Mouse (Mus musculus): Measurements from ENCODE around the gene Srp14.

Srp14 gene

GRCm38 (mm10) chr2:118479550-118479909 lies at the start of gene Srp14:
Gene Srp14 (minus strand): TSS chr2:118479711.
- TF ChIP-seq GATA4 (IDR thresholded peaks at IDR 0.05; ENCODE audit: insufficient replicate concordance, low read length): no peak

GRCm38 (mm10) chr2:118526545-118526944 lies 47.0 kb upstream of the Srp14 start:
- no peak for TF ChIP-seq GATA4 (IDR thresholded peaks at IDR 0.05; ENCODE audit: insufficient replicate concordance, low read length)

- no peak for TF ChIP-seq GATA4 (IDR thresholded peaks at IDR 0.05; ENCODE audit: insufficient replicate concordance, low read length)
Observed at GRCm38 (mm10) chr2:118524811-118525210, 45.3 kb upstream of the Srp14 start.

DNA sequence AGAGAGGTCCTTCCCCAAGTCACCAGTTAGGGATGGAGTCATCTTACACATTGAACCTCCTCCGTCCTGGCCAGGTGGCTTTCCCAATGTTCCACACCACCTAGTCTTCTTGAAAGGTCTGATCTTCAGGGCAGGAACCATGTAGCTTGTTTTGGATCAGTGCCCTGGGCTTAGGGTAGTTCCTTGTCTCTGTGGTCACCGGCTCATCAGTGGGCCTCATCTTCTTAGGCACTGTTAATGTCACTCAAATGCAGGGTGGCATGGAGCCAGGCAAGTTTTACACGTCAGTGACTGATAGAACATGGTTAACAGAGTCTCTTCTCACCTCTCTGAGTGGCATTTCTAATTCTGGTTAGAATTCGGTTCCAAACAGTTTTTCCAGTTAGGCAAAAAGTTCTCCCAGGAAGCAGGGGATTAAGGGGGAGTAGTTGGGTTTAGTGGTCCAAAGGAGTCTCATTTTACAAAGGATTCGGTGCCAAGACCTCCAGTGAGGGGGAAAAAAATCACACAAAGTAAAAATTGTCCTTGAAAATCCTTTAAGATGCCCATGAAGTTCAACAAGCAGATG lies 43.7 kb upstream of the Srp14 start:
- TF ChIP-seq GATA4 (IDR thresholded peaks at IDR 0.05; ENCODE audit: insufficient replicate concordance, low read length): no peak

GRCm38 (mm10) chr2:118522265-118522664 lies 42.8 kb upstream of the Srp14 start:
- peak; percentile 25; the same call in 1 of the 2 replicates for TF ChIP-seq GATA4 (IDR thresholded peaks at IDR 0.05; ENCODE audit: insufficient replicate concordance, low read length)

DNA sequence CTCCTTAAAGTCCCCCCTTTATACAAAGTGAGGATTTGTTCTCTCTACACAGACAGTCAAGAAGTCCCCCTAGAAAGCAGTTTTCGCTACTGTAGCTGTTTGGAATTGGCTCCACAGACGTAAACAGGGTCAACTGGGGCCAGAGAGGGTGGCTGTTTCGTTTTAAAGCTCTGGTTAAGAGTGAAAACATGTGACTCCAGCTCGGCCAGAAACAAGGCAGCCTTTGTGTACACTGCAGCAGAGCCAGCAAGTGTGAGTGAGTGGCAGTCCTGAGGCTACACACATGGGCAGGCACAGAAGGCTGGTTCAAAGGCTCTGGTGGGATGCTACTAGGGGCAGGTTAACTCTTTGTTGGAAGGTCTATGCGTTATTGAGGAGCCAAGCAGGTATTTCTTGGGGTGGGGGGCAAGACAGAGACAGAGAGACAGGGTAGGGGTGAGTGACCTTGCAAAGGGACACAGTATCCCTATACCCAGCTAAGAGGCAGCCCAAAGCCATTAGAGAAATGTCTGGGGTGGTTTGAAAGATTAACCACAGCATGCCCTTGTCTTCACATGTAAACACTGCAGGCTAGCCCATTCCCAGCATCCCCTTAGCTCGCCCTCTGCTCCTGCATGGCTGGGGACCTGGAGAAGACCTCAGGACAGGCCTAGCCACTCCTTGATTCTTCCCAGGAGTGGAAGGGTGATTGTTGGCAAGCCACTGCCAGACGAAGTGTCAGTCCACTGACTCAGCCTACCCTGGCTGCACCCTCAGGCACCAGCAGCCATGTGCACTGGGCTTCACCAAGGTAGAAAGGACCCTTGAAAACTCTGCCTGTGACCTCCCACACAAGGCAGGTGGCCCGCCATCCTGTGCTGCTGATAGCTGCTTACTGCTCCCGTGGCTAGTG lies 40.8 kb upstream of the Srp14 start:
- no peak for TF ChIP-seq GATA4 (IDR thresholded peaks at IDR 0.05; ENCODE audit: insufficient replicate concordance, low read length)

DNA sequence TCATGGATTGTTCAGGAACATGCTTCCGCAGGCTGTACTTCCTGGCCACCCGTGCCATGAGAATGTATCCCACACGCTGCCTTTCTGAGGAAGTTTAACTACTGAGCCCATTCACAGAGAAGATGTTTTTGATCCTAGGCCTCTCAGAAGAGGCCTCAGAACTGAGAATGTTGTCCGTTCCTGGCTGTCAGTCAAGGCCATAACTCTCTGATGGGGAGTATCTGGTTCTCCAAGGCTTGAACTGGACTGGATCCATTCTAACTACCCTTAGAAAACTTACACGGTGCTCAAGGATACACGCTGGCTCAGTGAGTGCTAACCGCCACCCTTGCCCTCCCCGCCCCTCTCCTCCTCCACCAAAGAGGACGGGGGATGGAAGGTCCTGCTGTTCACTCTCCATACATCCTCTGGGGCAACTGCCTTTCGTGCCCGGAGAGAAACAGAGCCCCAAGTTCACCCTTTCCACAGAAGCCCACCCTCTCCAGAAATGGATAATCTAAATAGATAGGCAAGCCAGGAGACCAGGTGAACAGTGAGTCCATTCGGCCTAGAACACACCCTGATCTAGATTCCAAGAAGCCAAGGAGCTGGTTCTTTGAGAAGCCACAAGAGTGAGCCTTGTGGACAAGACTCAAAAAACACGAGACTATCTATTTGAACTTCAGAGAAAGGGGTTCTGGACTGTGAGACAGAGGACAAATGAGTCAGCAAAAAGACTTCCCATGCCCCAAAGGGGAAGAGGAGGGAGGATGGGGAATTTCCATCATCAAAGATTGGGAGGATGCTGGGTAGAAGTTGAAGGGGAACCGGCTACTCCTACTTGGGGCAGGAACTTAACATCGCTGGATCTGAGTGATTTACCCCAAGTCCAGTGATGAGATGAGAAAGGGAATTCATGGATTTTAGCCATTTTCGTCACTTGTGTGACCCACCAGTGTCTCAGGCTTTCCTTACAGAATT lies 33.2 kb upstream of the Srp14 start:
- no peak for TF ChIP-seq GATA4 (IDR thresholded peaks at IDR 0.05; ENCODE audit: insufficient replicate concordance, low read length)

- TF ChIP-seq GATA4 (IDR thresholded peaks at IDR 0.05; ENCODE audit: insufficient replicate concordance, low read length): no peak
Observed at GRCm38 (mm10) chr2:118511779-118512417, 32.4 kb upstream of the Srp14 start.

- TF ChIP-seq GATA4 (IDR thresholded peaks at IDR 0.05; ENCODE audit: insufficient replicate concordance, low read length): peak; percentile 36; the same call in 1 of the 2 replicates
Observed at GRCm38 (mm10) chr2:118510447-118511310, 31.2 kb upstream of the Srp14 start.

DNA sequence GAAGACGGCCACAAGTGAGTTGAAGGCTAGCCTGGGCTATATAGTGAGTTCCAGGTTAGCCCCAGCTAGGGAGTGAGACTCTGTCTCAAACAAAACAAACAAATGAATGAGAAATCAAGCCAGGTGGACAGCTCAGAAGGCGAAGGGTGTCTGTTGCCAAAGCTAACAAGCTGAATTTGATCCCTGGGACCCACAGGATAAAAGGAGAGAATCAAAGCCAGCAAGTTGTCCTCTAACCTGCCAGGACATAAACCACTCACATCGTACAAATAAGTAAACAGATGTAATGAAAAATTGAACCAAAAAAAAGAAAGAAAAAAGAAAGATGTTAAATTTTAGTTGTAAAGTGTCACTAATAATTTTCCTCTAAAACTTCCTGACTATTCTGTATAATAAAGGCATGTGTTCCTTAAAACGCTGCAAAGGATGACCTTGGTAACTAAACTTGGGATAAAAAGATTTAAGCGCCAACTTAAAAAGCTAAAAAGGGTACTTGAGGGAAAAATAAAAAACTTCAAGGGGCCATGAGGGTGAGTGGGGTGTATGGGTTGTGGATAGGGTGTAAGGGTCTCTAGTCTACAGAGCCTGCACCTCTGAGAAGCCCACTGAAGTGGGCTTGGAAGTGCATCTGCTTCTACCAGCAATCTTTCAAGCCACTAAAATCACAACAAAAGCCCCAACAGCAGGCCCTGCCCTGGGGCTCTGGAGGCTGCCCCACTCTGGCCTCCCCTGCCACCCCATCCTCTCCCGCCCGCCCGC lies 30.4 kb upstream of the Srp14 start:
- TF ChIP-seq GATA4 (IDR thresholded peaks at IDR 0.05; ENCODE audit: insufficient replicate concordance, low read length): no peak

- no peak for TF ChIP-seq GATA4 (IDR thresholded peaks at IDR 0.05; ENCODE audit: insufficient replicate concordance, low read length)
Observed at GRCm38 (mm10) chr2:118507126-118507525, 27.6 kb upstream of the Srp14 start.

DNA sequence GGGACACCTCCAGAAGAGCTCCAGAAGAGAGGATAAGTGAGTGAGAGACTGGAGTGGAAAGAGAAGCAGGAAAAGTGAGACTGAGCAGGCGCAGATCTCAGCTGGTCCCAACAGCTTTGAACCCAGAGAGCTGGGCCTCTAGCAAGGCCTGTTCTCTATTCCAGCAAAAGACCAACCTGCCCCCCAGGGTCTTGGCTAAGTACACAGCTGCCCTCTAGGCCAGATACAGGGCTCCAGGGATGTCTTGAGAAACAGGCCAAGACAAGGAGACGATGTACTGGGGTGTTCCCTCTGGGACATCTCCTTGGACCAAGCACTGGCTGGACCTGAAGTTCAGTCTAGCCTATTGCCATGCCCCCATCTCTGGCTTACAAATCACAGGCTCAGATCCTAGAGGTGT lies 20.7 kb upstream of the Srp14 start:
- no peak for TF ChIP-seq GATA4 (IDR thresholded peaks at IDR 0.05; ENCODE audit: insufficient replicate concordance, low read length)

Data from liver, adult (tissue).